Mouse (Mus musculus) kidney, embryonic 14.5 days (tissue): ENCODE measurements around the gene Dok3. TPM values are rescaled to one million over a fixed set of nuclear protein-coding genes. Genes with fewer than 3 reads are reported as not detected.

Experiments
- ATAC-seq: fragments of 200-750 bp; cut with Nextera tagmentation; 2 replicates; pipeline ENCODE4 v1.8.0; 2017; ENCODE audit warnings: moderate number of reproducible peaks, mild to moderate bottlenecking, moderate TSS enrichment, moderate library complexity; ENCODE audit not compliant: low FRiP score, low TSS enrichment
- H3K27ac ChIP-seq: fragments of 300-500 bp; sonication (generic); 2 replicates; pipeline ENCODE4 v1.5.1; 2014; ENCODE audit warnings: low read depth, mild to moderate bottlenecking, low read length, moderate library complexity, mixed read lengths
- H3K27me3 ChIP-seq: fragments of 300-500 bp; sonication (generic); 2 replicates; pipeline ENCODE4 v1.6.1; 2014; ENCODE audit warnings: mild to moderate bottlenecking, low read length; ENCODE audit not compliant: control insufficient read depth, insufficient read depth
- H3K36me3 ChIP-seq: fragments of 300-500 bp; sonication (generic); 2 replicates; pipeline ENCODE4 v1.6.1; 2014; ENCODE audit warnings: low read length, mixed read lengths; ENCODE audit not compliant: control insufficient read depth, insufficient read depth
- H3K4me1 ChIP-seq: fragments of 300-500 bp; sonication (generic); 2 replicates; pipeline ENCODE4 v1.6.1; 2014; ENCODE audit warnings: low read length, mixed read lengths; ENCODE audit not compliant: control insufficient read depth, insufficient read depth
- H3K4me2 ChIP-seq: fragments of 300-500 bp; sonication (generic); replicated peaks from 2 replicates; pipeline ENCODE4 v1.6.1; 2014; ENCODE audit warnings: low read depth, mild to moderate bottlenecking, low read length
- H3K4me3 ChIP-seq: fragments of 300-500 bp; sonication (generic); 2 replicates; pipeline ENCODE4 v1.5.1; 2014; ENCODE audit warnings: mild to moderate bottlenecking, low read length
- H3K9ac ChIP-seq: fragments of 300-500 bp; sonication (generic); 2 replicates; pipeline ENCODE4 v1.6.1; 2014; ENCODE audit warnings: low read depth, mild to moderate bottlenecking, low read length, moderate library complexity
- H3K9me3 ChIP-seq: fragments of 300-500 bp; sonication (generic); 2 replicates; pipeline ENCODE4 v1.6.1; 2016; ENCODE audit warnings: low read length; ENCODE audit not compliant: control insufficient read depth
- WGBS: fragments of 180-500 bp; shearing (Covaris S2); extraction: QIAGEN DNeasy Blood & Tissue Kit; methylation state at CpG from one replicate; pipeline ENCODE4 v1.1.7; 2014; 5-methylcytosine and 5-hydroxymethylcytosine counted together
- polyA plus RNA-seq: library from polyadenylated mRNA; unstranded; fragments of >200 nt; fragmentation: Nextera tagmentation; extraction: Ambion mirVana; gene quantifications from 2 replicates; pipeline ENCODE4 v1.2.1, GENCODE M21; 2014

Dok3 gene
- polyA plus RNA-seq, 1 experiment from 2014 or later, result 1.9 TPM

DNA sequence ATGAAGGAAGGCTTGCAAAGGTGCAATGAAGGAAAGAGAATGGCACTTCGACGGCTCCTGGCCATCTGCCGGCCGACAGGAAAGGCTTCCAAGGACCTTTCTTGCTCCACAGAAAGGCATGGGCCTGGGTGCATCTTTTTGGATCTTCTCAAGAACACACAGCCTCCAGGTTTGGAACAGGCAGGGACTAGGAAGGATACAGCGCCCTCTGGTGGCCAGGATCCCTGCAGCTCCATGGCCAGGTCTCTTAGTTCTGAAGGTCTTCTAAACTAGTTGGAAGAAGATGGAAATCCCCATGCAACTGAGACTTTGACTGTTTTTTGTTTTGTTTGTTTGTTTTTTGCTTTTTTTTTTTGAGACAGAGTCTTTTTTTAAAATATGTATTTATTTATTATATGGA, 12.1 kb downstream of the Dok3 start:
- no peaks in the 10 kb centered on the region for H3K36me3 ChIP-seq
- H3K4me1 ChIP-seq, result peaks cover 6% of the 10 kb centered on the region
- H3K9me3 ChIP-seq, result no peaks in the 10 kb centered on the region
- no peaks in the 10 kb centered on the region; the same call in 1 of the 2 replicates for H3K27me3 ChIP-seq
- H3K27ac ChIP-seq, result no peak overlapping the region
- 4% methylated on average over 5 of the region's 5 CpGs for WGBS
- ATAC-seq, result no peak
- no peak overlapping the region for H3K4me3 ChIP-seq
- H3K9ac ChIP-seq, result no peak overlapping the region
- no peak overlapping the region for H3K4me2 ChIP-seq

GRCm38 (mm10) chr13:55513828-55514227, 15.3 kb downstream of the Dok3 start:
- Histone ChIP-seq H3K9me3 (no peaks in the 10 kb centered on the region), H3K4me3 (peak overlapping the region; percentile 58), H3K9ac (no peak overlapping the region), H3K4me2 (peak overlapping the region; percentile 93), H3K27me3 (no peaks in the 10 kb centered on the region; the same call in 1 of the 2 replicates), H3K27ac (no peak overlapping the region), H3K4me1 (peaks cover 26% of the 10 kb centered on the region), H3K36me3 (peaks cover 15% of the 10 kb centered on the region)
- 38% methylated on average over 9 of the region's 9 CpGs for WGBS
- no peak for ATAC-seq

- H3K4me3 ChIP-seq, result peak within 1 kb of the TSS; percentile 58
- whole genome bisulfite sequencing, result under 1% methylated on average over 54 of the region's 55 CpGs
- peak within 1 kb of the TSS; percentile 70 for H3K9ac ChIP-seq
- H3K4me2 ChIP-seq, result peak within 1 kb of the TSS; percentile 93
- H3K27ac ChIP-seq, result peak within 1 kb of the TSS; percentile 72; the same call in 1 of the 2 replicates
- ATAC-seq, result peak; percentile 82
- H3K36me3 ChIP-seq, result peaks cover 21% of the 10 kb centered on the region
- H3K4me1 ChIP-seq, result peaks cover 26% of the 10 kb centered on the region
- H3K9me3 ChIP-seq, result no peaks in the 10 kb centered on the region
- H3K27me3 ChIP-seq, result no peaks in the 10 kb centered on the region; the same call in 1 of the 2 replicates
Observed at GRCm38 (mm10) chr13:55513111-55513748, 15.9 kb downstream of the Dok3 start, which contains the start of gene Pdlim7. Gene Pdlim7, minus strand, starts transcription at chr13:55513676.

DNA sequence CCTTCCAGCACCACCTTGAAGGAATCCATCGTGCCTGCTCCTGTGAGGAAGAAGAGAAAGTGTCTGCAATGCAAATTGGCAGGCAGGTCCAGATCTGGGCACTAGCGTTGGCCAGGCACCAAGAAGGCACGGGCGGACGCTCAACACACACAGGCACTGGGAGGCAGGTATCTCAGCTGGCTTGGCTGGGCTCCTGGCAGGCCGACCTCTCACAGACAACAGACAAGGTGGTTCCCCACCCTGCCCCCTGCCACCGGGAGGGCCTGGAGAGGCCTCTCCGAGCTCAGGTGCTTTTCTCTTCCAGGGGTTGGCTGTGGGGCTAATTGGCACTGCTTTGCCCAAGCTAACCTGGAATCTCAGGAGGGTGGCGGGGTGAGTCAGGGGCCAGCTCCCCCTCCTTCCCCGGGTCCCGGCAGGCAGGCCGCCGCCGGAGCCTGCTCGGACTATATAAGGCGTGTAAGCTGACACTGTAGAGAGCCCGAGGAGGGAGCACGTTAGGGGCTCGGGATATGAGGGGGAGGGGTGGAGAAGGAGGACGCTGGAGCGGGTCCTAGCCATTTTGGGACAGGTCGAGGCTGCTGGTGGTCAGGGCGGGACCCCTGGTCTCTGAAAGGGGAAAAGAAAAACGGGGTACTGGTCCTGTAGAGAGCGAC, 16.6 kb downstream of the Dok3 start:
- H3K4me1 ChIP-seq, result peaks cover 26% of the 10 kb centered on the region
- WGBS, result 1% methylated on average over 25 of the region's 25 CpGs
- peak overlapping the region; percentile 58 for H3K4me3 ChIP-seq

GRCm38 (mm10) chr13:55511492-55511861, 17.6 kb downstream of the Dok3 start:
- Histone ChIP-seq H3K27ac (peak overlapping the region; percentile 84; the same call in 1 of the 2 replicates), H3K36me3 (peaks cover 38% of the 10 kb centered on the region), H3K4me1 (peaks cover 26% of the 10 kb centered on the region), H3K9ac (no peak overlapping the region), H3K27me3 (no peaks in the 10 kb centered on the region; the same call in 1 of the 2 replicates), H3K4me2 (peak overlapping the region; percentile 93), H3K4me3 (peak overlapping the region; percentile 58; the same call in 1 of the 2 replicates), H3K9me3 (no peaks in the 10 kb centered on the region)
- no peak for ATAC-seq
- WGBS, result 39% methylated on average over 5 of the region's 5 CpGs

More for the DNA sequence above, 16.6 kb downstream of the Dok3 start:
- ATAC-seq, result peak; percentile 58
- no peaks in the 10 kb centered on the region; the same call in 1 of the 2 replicates for H3K27me3 ChIP-seq
- H3K36me3 ChIP-seq, result peaks cover 28% of the 10 kb centered on the region
- H3K27ac ChIP-seq, result peak overlapping the region; percentile 72; the same call in 1 of the 2 replicates
- no peaks in the 10 kb centered on the region for H3K9me3 ChIP-seq
- peak overlapping the region; percentile 93 for H3K4me2 ChIP-seq
- H3K9ac ChIP-seq, result peak overlapping the region; percentile 70

DNA sequence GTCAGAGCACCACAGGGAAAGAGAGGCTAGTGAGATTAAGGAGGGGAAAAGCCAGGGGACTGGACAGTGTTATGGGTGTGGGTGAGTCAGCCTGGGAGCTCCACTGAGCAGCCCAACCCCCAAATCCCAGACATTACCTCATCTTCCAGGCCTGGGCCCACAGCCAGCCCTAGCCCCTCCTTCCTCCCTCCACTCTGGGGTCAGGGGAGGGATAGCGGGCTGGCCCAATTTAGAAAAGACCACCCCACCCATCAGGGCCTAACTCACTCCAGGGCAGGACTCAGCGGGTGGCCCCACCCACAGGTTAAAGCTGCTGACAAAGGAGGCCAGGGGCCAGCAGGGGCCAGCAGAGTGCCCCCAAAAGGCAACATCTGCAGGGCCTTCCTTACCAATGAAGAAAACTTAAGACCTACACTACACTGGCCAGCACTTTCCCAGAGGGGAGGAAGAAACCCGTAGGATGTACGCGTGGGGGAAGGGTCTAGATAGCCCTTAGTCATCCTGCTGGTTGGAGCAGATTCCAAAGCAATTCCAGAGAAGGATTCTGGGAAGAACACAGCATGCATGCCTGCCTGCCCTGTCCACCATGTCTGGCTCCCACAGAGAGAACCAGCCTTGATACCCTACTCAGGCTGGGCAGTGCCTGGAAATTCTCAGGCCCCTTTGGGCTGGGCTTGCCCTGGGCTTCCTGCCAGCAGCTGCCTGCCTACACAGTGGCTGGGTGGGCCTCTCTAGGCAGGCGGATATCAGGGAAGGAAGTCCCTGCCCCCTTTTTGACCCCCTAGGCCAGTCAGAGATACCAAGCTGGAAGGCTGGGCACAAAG, 18.2 kb downstream of the Dok3 start:
- H3K4me3 ChIP-seq, result peak overlapping the region; percentile 58
- peak overlapping the region; percentile 84; the same call in 1 of the 2 replicates for H3K27ac ChIP-seq
- ATAC-seq, result peak; percentile 68
- H3K36me3 ChIP-seq, result peaks cover 44% of the 10 kb centered on the region
- H3K4me1 ChIP-seq, result peaks cover 26% of the 10 kb centered on the region
- no peak overlapping the region; the same call in 1 of the 2 replicates for H3K9ac ChIP-seq
- 15% methylated on average over 6 of the region's 6 CpGs for WGBS
- no peaks in the 10 kb centered on the region; the same call in 1 of the 2 replicates for H3K27me3 ChIP-seq
- peak overlapping the region; percentile 93 for H3K4me2 ChIP-seq
- H3K9me3 ChIP-seq, result no peaks in the 10 kb centered on the region

GRCm38 (mm10) chr13:55510332-55510667, 18.8 kb downstream of the Dok3 start:
- Histone ChIP-seq H3K9ac (no peak overlapping the region), H3K27me3 (no peaks in the 10 kb centered on the region; the same call in 1 of the 2 replicates), H3K4me3 (no peak overlapping the region), H3K36me3 (peaks cover 50% of the 10 kb centered on the region), H3K4me2 (no peak overlapping the region; the same call in 1 of the 2 replicates), H3K27ac (0 out of 2 replicates have a peak overlapping the region, but pooled peaks have one; percentile 51), H3K9me3 (no peaks in the 10 kb centered on the region), H3K4me1 (peaks cover 26% of the 10 kb centered on the region)
- ATAC-seq, result peak; percentile 2; the same call in 1 of the 2 replicates
- WGBS, result 31% methylated on average over 3 of the region's 3 CpGs

- ATAC-seq, result no peak
- peaks cover 68% of the 10 kb centered on the region for H3K36me3 ChIP-seq
- WGBS, result 97% methylated on average over 10 of the region's 10 CpGs
Observed at GRCm38 (mm10) chr13:55508531-55508930, 20.6 kb downstream of the Dok3 start.

More at GRCm38 (mm10) chr13:55508531-55508930, 20.6 kb downstream of the Dok3 start:
- Histone ChIP-seq H3K9ac (no peak overlapping the region), H3K4me1 (peaks cover 26% of the 10 kb centered on the region), H3K4me2 (no peak overlapping the region), H3K27me3 (no peaks in the 10 kb centered on the region), H3K9me3 (no peaks in the 10 kb centered on the region), H3K4me3 (no peak overlapping the region), H3K27ac (no peak overlapping the region)
